Mouse (Mus musculus): Measurements from ENCODE around the gene Exoc2.

Gene Exoc2

GRCm38 (mm10) chr13:30879871-30880270, 94.0 kb downstream of the Exoc2 start:
- peaks cover 25% of the 10 kb centered on the region for H3K36me3 ChIP-seq (ENCODE audit: insufficient read depth, low read length)
- no peaks in the 10 kb centered on the region for H3K27me3 ChIP-seq (ENCODE audit: insufficient read depth, low read length)
- peaks cover 4% of the 10 kb centered on the region for H3K4me1 ChIP-seq (replicated peaks; ENCODE audit: low read depth, low read length)
- H3K4me3 ChIP-seq (replicated peaks; ENCODE audit: low read length), result no peak overlapping the region
- H3K9me3 ChIP-seq (ENCODE audit: low read length), result no peaks in the 10 kb centered on the region
- TF ChIP-seq NANOG (IDR thresholded peaks at IDR 0.05; ENCODE audit: borderline replicate concordance, low read length), result no peak
- no peak for TF ChIP-seq CTCF (conservative IDR thresholded peaks at IDR 0.05; ENCODE audit: low read length)
- no peak for TF ChIP-seq POU5F1 (IDR thresholded peaks at IDR 0.05; ENCODE audit: borderline replicate concordance, low read length)

GRCm38 (mm10) chr13:30875825-30876224, 98.1 kb downstream of the Exoc2 start:
- no peak for TF ChIP-seq NANOG (IDR thresholded peaks at IDR 0.05; ENCODE audit: borderline replicate concordance, low read length)
- Histone ChIP-seq H3K27me3 (ENCODE audit: insufficient read depth, low read length) (no peaks in the 10 kb centered on the region), H3K4me3 (replicated peaks; ENCODE audit: low read length) (no peak overlapping the region), H3K9me3 (ENCODE audit: low read length) (no peaks in the 10 kb centered on the region), H3K36me3 (ENCODE audit: insufficient read depth, low read length) (peaks cover 44% of the 10 kb centered on the region), H3K4me1 (replicated peaks; ENCODE audit: low read depth, low read length) (no peaks in the 10 kb centered on the region)

GRCm38 (mm10) chr13:30873472-30873871, 100.4 kb downstream of the Exoc2 start:
- no peaks in the 10 kb centered on the region for H3K27me3 ChIP-seq (ENCODE audit: insufficient read depth, low read length)
- H3K4me3 ChIP-seq (replicated peaks; ENCODE audit: low read length), result no peak overlapping the region
- no peak for TF ChIP-seq NANOG (IDR thresholded peaks at IDR 0.05; ENCODE audit: borderline replicate concordance, low read length)
- no peak for TF ChIP-seq CTCF (conservative IDR thresholded peaks at IDR 0.05; ENCODE audit: low read length)
- TF ChIP-seq POU5F1 (IDR thresholded peaks at IDR 0.05; ENCODE audit: borderline replicate concordance, low read length), result no peak
- H3K36me3 ChIP-seq (ENCODE audit: insufficient read depth, low read length), result peaks cover 52% of the 10 kb centered on the region
- H3K9me3 ChIP-seq (ENCODE audit: low read length), result no peaks in the 10 kb centered on the region
- H3K4me1 ChIP-seq (replicated peaks; ENCODE audit: low read depth, low read length), result no peaks in the 10 kb centered on the region

- Histone ChIP-seq H3K4me3 (replicated peaks; ENCODE audit: low read length) (no peak overlapping the region), H3K9me3 (ENCODE audit: low read length) (no peaks in the 10 kb centered on the region), H3K4me1 (replicated peaks; ENCODE audit: low read depth, low read length) (no peaks in the 10 kb centered on the region), H3K27me3 (ENCODE audit: insufficient read depth, low read length) (no peaks in the 10 kb centered on the region), H3K36me3 (ENCODE audit: insufficient read depth, low read length) (peaks cover 42% of the 10 kb centered on the region)
- no peak for TF ChIP-seq POU5F1 (IDR thresholded peaks at IDR 0.05; ENCODE audit: borderline replicate concordance, low read length)
- TF ChIP-seq NANOG (IDR thresholded peaks at IDR 0.05; ENCODE audit: borderline replicate concordance, low read length), result no peak
- no peak for TF ChIP-seq CTCF (conservative IDR thresholded peaks at IDR 0.05; ENCODE audit: low read length)
Measured at GRCm38 (mm10) chr13:30865486-30865885, 108.4 kb downstream of the Exoc2 start.

- Histone ChIP-seq H3K4me3 (replicated peaks; ENCODE audit: low read length) (no peak overlapping the region), H3K27me3 (ENCODE audit: insufficient read depth, low read length) (no peaks in the 10 kb centered on the region), H3K36me3 (ENCODE audit: insufficient read depth, low read length) (peaks cover 40% of the 10 kb centered on the region), H3K4me1 (replicated peaks; ENCODE audit: low read depth, low read length) (no peaks in the 10 kb centered on the region), H3K9me3 (ENCODE audit: low read length) (no peaks in the 10 kb centered on the region)
- TF ChIP-seq NANOG (IDR thresholded peaks at IDR 0.05; ENCODE audit: borderline replicate concordance, low read length) (no peak), CTCF (conservative IDR thresholded peaks at IDR 0.05; ENCODE audit: low read length) (no peak), POU5F1 (IDR thresholded peaks at IDR 0.05; ENCODE audit: borderline replicate concordance, low read length) (no peak)
Measured at GRCm38 (mm10) chr13:30864042-30864441, 109.9 kb downstream of the Exoc2 start.

GRCm38 (mm10) chr13:30858421-30858820, 115.5 kb downstream of the Exoc2 start:
- no peaks in the 10 kb centered on the region for H3K27me3 ChIP-seq (ENCODE audit: insufficient read depth, low read length)
- TF ChIP-seq NANOG (IDR thresholded peaks at IDR 0.05; ENCODE audit: borderline replicate concordance, low read length) (no peak), CTCF (conservative IDR thresholded peaks at IDR 0.05; ENCODE audit: low read length) (no peak), POU5F1 (IDR thresholded peaks at IDR 0.05; ENCODE audit: borderline replicate concordance, low read length) (no peak)
- H3K9me3 ChIP-seq (ENCODE audit: low read length), result no peaks in the 10 kb centered on the region
- H3K36me3 ChIP-seq (ENCODE audit: insufficient read depth, low read length), result peaks cover 24% of the 10 kb centered on the region
- H3K4me3 ChIP-seq (replicated peaks; ENCODE audit: low read length), result no peak overlapping the region
- H3K4me1 ChIP-seq (replicated peaks; ENCODE audit: low read depth, low read length), result no peaks in the 10 kb centered on the region

- Histone ChIP-seq H3K27me3 (ENCODE audit: insufficient read depth, low read length) (no peaks in the 10 kb centered on the region), H3K9me3 (ENCODE audit: low read length) (no peaks in the 10 kb centered on the region), H3K4me3 (replicated peaks; ENCODE audit: low read length) (no peak overlapping the region), H3K4me1 (replicated peaks; ENCODE audit: low read depth, low read length) (peaks cover 7% of the 10 kb centered on the region; the same call in 1 of the 2 replicates), H3K36me3 (ENCODE audit: insufficient read depth, low read length) (peaks cover 5% of the 10 kb centered on the region)
- TF ChIP-seq POU5F1 (IDR thresholded peaks at IDR 0.05; ENCODE audit: borderline replicate concordance, low read length) (no peak), NANOG (IDR thresholded peaks at IDR 0.05; ENCODE audit: borderline replicate concordance, low read length) (no peak), CTCF (conservative IDR thresholded peaks at IDR 0.05; ENCODE audit: low read length) (no peak)
Measured at GRCm38 (mm10) chr13:30850736-30851135, 123.2 kb downstream of the Exoc2 start.

- no peak overlapping the region for H3K4me3 ChIP-seq (replicated peaks; ENCODE audit: low read length)
- no peaks in the 10 kb centered on the region for H3K27me3 ChIP-seq (ENCODE audit: insufficient read depth, low read length)
- no peaks in the 10 kb centered on the region for H3K9me3 ChIP-seq (ENCODE audit: low read length)
- peaks cover 10% of the 10 kb centered on the region; the same call in 1 of the 2 replicates for H3K36me3 ChIP-seq (ENCODE audit: insufficient read depth, low read length)
- H3K4me1 ChIP-seq (replicated peaks; ENCODE audit: low read depth, low read length), result peaks cover 7% of the 10 kb centered on the region; the same call in 1 of the 2 replicates
- no peak for TF ChIP-seq CTCF (conservative IDR thresholded peaks at IDR 0.05; ENCODE audit: low read length)
- TF ChIP-seq POU5F1 (IDR thresholded peaks at IDR 0.05; ENCODE audit: borderline replicate concordance, low read length), result no peak
- TF ChIP-seq NANOG (IDR thresholded peaks at IDR 0.05; ENCODE audit: borderline replicate concordance, low read length), result no peak
Measured at GRCm38 (mm10) chr13:30848001-30848400, 125.9 kb downstream of the Exoc2 start.

GRCm38 (mm10) chr13:30846506-30846905, 127.4 kb downstream of the Exoc2 start:
- Histone ChIP-seq H3K36me3 (ENCODE audit: insufficient read depth, low read length) (peaks cover 14% of the 10 kb centered on the region; the same call in 1 of the 2 replicates), H3K27me3 (ENCODE audit: insufficient read depth, low read length) (no peaks in the 10 kb centered on the region), H3K4me1 (replicated peaks; ENCODE audit: low read depth, low read length) (peaks cover 7% of the 10 kb centered on the region; the same call in 1 of the 2 replicates), H3K4me3 (replicated peaks; ENCODE audit: low read length) (no peak overlapping the region), H3K9me3 (ENCODE audit: low read length) (no peaks in the 10 kb centered on the region)
- TF ChIP-seq POU5F1 (IDR thresholded peaks at IDR 0.05; ENCODE audit: borderline replicate concordance, low read length) (no peak), CTCF (conservative IDR thresholded peaks at IDR 0.05; ENCODE audit: low read length) (no peak), NANOG (IDR thresholded peaks at IDR 0.05; ENCODE audit: borderline replicate concordance, low read length) (no peak)

All from E14TG2a.4 (cell line).